Mouse (Mus musculus): ENCODE results near the gene Sfmbt2. TPM values are rescaled to one million over a fixed set of nuclear protein-coding genes. Genes with fewer than 3 reads are reported as not detected.

The Sfmbt2 gene
- polyA plus RNA-seq, 1 experiment from 2014 or later, result 1.7 TPM

GRCm38 (mm10) chr2:10359861-10360260 is 10.4 kb upstream of the Sfmbt2 start:
- H3K9ac ChIP-seq (ENCODE audit: low read length), result no peak overlapping the region
- no peak overlapping the region for H3K4me2 ChIP-seq (ENCODE audit: low read length)
- WGBS, result 82% methylated on average over 2 of the region's 2 CpGs
- H3K36me3 ChIP-seq (ENCODE audit: control insufficient read depth, insufficient read depth, low read length), result no peaks in the 10 kb centered on the region
- H3K9me3 ChIP-seq (ENCODE audit: control insufficient read depth, low read length), result no peaks in the 10 kb centered on the region
- peaks cover 10% of the 10 kb centered on the region; the same call in 1 of the 2 replicates for H3K27me3 ChIP-seq (ENCODE audit: control insufficient read depth, insufficient read depth, low read length)
- H3K4me1 ChIP-seq (ENCODE audit: control insufficient read depth in 2 of 2, insufficient read depth in 2 of 2, low read length in 2 of 2), result no peaks in the 10 kb centered on the region
- H3K27ac ChIP-seq (replicated peaks in 1 of 2; ENCODE audit: control insufficient read depth in 1 of 2, insufficient read depth in 1 of 2, low read depth in 2 of 2, low read length in 2 of 2), result no peak overlapping the region
- no peak overlapping the region for H3K4me3 ChIP-seq (ENCODE audit: control insufficient read depth in 1 of 2, insufficient read depth in 1 of 2, low read depth in 1 of 2, low read length in 2 of 2)
- no peak for ATAC-seq (ENCODE audit: insufficient number of reproducible peaks, insufficient read depth, low FRiP score, low read depth)

- WGBS, result 88% methylated on average over 6 of the region's 6 CpGs
- no peak for ATAC-seq (ENCODE audit: insufficient number of reproducible peaks, insufficient read depth, low FRiP score, low read depth)
- Histone ChIP-seq H3K27ac (replicated peaks in 1 of 2; ENCODE audit: control insufficient read depth in 1 of 2, insufficient read depth in 1 of 2, low read depth in 2 of 2, low read length in 2 of 2) (no peak overlapping the region), H3K36me3 (ENCODE audit: control insufficient read depth, insufficient read depth, low read length) (no peaks in the 10 kb centered on the region), H3K4me2 (ENCODE audit: low read length) (no peak overlapping the region), H3K4me1 (ENCODE audit: control insufficient read depth in 2 of 2, insufficient read depth in 2 of 2, low read length in 2 of 2) (no peaks in the 10 kb centered on the region), H3K9ac (ENCODE audit: low read length) (no peak overlapping the region), H3K9me3 (ENCODE audit: control insufficient read depth, low read length) (no peaks in the 10 kb centered on the region), H3K27me3 (ENCODE audit: control insufficient read depth, insufficient read depth, low read length) (peaks cover 41% of the 10 kb centered on the region), H3K4me3 (ENCODE audit: control insufficient read depth in 1 of 2, insufficient read depth in 1 of 2, low read depth in 1 of 2, low read length in 2 of 2) (no peak overlapping the region)
These were observed 5.2 kb upstream of the Sfmbt2 start for GRCm38 (mm10) chr2:10365081-10365480.

- Histone ChIP-seq H3K27ac (replicated peaks in 1 of 2; ENCODE audit: control insufficient read depth in 1 of 2, insufficient read depth in 1 of 2, low read depth in 2 of 2, low read length in 2 of 2) (no peak overlapping the region), H3K4me2 (ENCODE audit: low read length) (no peak overlapping the region), H3K9me3 (ENCODE audit: control insufficient read depth, low read length) (no peaks in the 10 kb centered on the region), H3K9ac (ENCODE audit: low read length) (no peak overlapping the region), H3K4me3 (ENCODE audit: control insufficient read depth in 1 of 2, insufficient read depth in 1 of 2, low read depth in 1 of 2, low read length in 2 of 2) (no peak overlapping the region), H3K27me3 (ENCODE audit: control insufficient read depth, insufficient read depth, low read length) (peaks cover 48% of the 10 kb centered on the region), H3K4me1 (ENCODE audit: control insufficient read depth in 2 of 2, insufficient read depth in 2 of 2, low read length in 2 of 2) (no peaks in the 10 kb centered on the region), H3K36me3 (ENCODE audit: control insufficient read depth, insufficient read depth, low read length) (no peaks in the 10 kb centered on the region)
- ATAC-seq (ENCODE audit: insufficient number of reproducible peaks, insufficient read depth, low FRiP score, low read depth), result no peak
- 17% methylated on average over 2 of the region's 2 CpGs for WGBS
These were observed 4.0 kb upstream of the Sfmbt2 start for GRCm38 (mm10) chr2:10366284-10366683.

- Histone ChIP-seq H3K9me3 (ENCODE audit: control insufficient read depth, low read length) (no peaks in the 10 kb centered on the region), H3K4me3 (ENCODE audit: control insufficient read depth in 1 of 2, insufficient read depth in 1 of 2, low read depth in 1 of 2, low read length in 2 of 2) (no peak overlapping the region), H3K4me2 (ENCODE audit: low read length) (no peak overlapping the region), H3K36me3 (ENCODE audit: control insufficient read depth, insufficient read depth, low read length) (no peaks in the 10 kb centered on the region), H3K9ac (ENCODE audit: low read length) (no peak overlapping the region), H3K27me3 (ENCODE audit: control insufficient read depth, insufficient read depth, low read length) (peaks cover 60% of the 10 kb centered on the region), H3K4me1 (ENCODE audit: control insufficient read depth in 2 of 2, insufficient read depth in 2 of 2, low read length in 2 of 2) (peaks cover 9 to 11% of the 10 kb centered on the region in 2 experiments), H3K27ac (replicated peaks in 1 of 2; ENCODE audit: control insufficient read depth in 1 of 2, insufficient read depth in 1 of 2, low read depth in 2 of 2, low read length in 2 of 2) (no peak overlapping the region)
- ATAC-seq (ENCODE audit: insufficient number of reproducible peaks, insufficient read depth, low FRiP score, low read depth), result no peak
- WGBS, result 5% methylated on average over 8 of the region's 8 CpGs
These were observed 634 bp upstream of the Sfmbt2 start for GRCm38 (mm10) chr2:10369676-10370075.

GRCm38 (mm10) chr2:10370687-10371458 is 563 bp downstream of the Sfmbt2 start:
- H3K4me3 ChIP-seq (ENCODE audit: control insufficient read depth in 1 of 2, insufficient read depth in 1 of 2, low read depth in 1 of 2, low read length in 2 of 2), result no peak overlapping the region
- peaks cover 65% of the 10 kb centered on the region for H3K27me3 ChIP-seq (ENCODE audit: control insufficient read depth, insufficient read depth, low read length)
- H3K36me3 ChIP-seq (ENCODE audit: control insufficient read depth, insufficient read depth, low read length), result no peaks in the 10 kb centered on the region
- H3K27ac ChIP-seq (replicated peaks in 1 of 2; ENCODE audit: control insufficient read depth in 1 of 2, insufficient read depth in 1 of 2, low read depth in 2 of 2, low read length in 2 of 2), result no peak overlapping the region
- H3K4me1 ChIP-seq (ENCODE audit: control insufficient read depth in 2 of 2, insufficient read depth in 2 of 2, low read length in 2 of 2), result peaks cover 9 to 11% of the 10 kb centered on the region in 2 experiments
- H3K4me2 ChIP-seq (ENCODE audit: low read length), result no peak overlapping the region
- no peak overlapping the region for H3K9ac ChIP-seq (ENCODE audit: low read length)
- H3K9me3 ChIP-seq (ENCODE audit: control insufficient read depth, low read length), result no peaks in the 10 kb centered on the region
- no peak for ATAC-seq (ENCODE audit: insufficient number of reproducible peaks, insufficient read depth, low FRiP score, low read depth)
- 1% methylated on average over 26 of the region's 26 CpGs for WGBS

- Histone ChIP-seq H3K4me3 (ENCODE audit: control insufficient read depth in 1 of 2, insufficient read depth in 1 of 2, low read depth in 1 of 2, low read length in 2 of 2) (peak overlapping the region in 1 of 2 experiments; percentile 67; a peak in 1 of 4 replicates), H3K4me2 (ENCODE audit: low read length) (peak overlapping the region; percentile 99; the same call in 1 of the 2 replicates), H3K4me1 (ENCODE audit: control insufficient read depth in 2 of 2, insufficient read depth in 2 of 2, low read length in 2 of 2) (peaks cover 9 to 11% of the 10 kb centered on the region in 2 experiments), H3K27ac (replicated peaks in 1 of 2; ENCODE audit: control insufficient read depth in 1 of 2, insufficient read depth in 1 of 2, low read depth in 2 of 2, low read length in 2 of 2) (no peak overlapping the region), H3K9me3 (ENCODE audit: control insufficient read depth, low read length) (no peaks in the 10 kb centered on the region), H3K27me3 (ENCODE audit: control insufficient read depth, insufficient read depth, low read length) (peaks cover 71% of the 10 kb centered on the region), H3K36me3 (ENCODE audit: control insufficient read depth, insufficient read depth, low read length) (no peaks in the 10 kb centered on the region), H3K9ac (ENCODE audit: low read length) (no peak overlapping the region)
- ATAC-seq (ENCODE audit: insufficient number of reproducible peaks, insufficient read depth, low FRiP score, low read depth), result no peak
- 1% methylated on average over 16 of the region's 16 CpGs for WGBS
These were observed 1.1 kb downstream of the Sfmbt2 start for GRCm38 (mm10) chr2:10371459-10371817.

- Histone ChIP-seq H3K4me2 (ENCODE audit: low read length) (peak overlapping the region; percentile 99), H3K9me3 (ENCODE audit: control insufficient read depth, low read length) (no peaks in the 10 kb centered on the region), H3K9ac (ENCODE audit: low read length) (no peak overlapping the region), H3K27me3 (ENCODE audit: control insufficient read depth, insufficient read depth, low read length) (peaks cover 68% of the 10 kb centered on the region), H3K36me3 (ENCODE audit: control insufficient read depth, insufficient read depth, low read length) (no peaks in the 10 kb centered on the region), H3K4me1 (ENCODE audit: control insufficient read depth in 2 of 2, insufficient read depth in 2 of 2, low read length in 2 of 2) (peaks cover 9 to 11% of the 10 kb centered on the region in 2 experiments), H3K4me3 (ENCODE audit: control insufficient read depth in 1 of 2, insufficient read depth in 1 of 2, low read depth in 1 of 2, low read length in 2 of 2) (peak overlapping the region; percentile 67 to 81; a peak in 3 of 4 replicates), H3K27ac (replicated peaks in 1 of 2; ENCODE audit: control insufficient read depth in 1 of 2, insufficient read depth in 1 of 2, low read depth in 2 of 2, low read length in 2 of 2) (no peak overlapping the region)
- WGBS, result 2% methylated on average over 9 of the region's 18 CpGs
- no peak for ATAC-seq (ENCODE audit: insufficient number of reproducible peaks, insufficient read depth, low FRiP score, low read depth)
These were observed 1.6 kb downstream of the Sfmbt2 start for GRCm38 (mm10) chr2:10371899-10372298.

All from heart, embryonic 14.5 days (tissue).